In the genomic region with DNA sequence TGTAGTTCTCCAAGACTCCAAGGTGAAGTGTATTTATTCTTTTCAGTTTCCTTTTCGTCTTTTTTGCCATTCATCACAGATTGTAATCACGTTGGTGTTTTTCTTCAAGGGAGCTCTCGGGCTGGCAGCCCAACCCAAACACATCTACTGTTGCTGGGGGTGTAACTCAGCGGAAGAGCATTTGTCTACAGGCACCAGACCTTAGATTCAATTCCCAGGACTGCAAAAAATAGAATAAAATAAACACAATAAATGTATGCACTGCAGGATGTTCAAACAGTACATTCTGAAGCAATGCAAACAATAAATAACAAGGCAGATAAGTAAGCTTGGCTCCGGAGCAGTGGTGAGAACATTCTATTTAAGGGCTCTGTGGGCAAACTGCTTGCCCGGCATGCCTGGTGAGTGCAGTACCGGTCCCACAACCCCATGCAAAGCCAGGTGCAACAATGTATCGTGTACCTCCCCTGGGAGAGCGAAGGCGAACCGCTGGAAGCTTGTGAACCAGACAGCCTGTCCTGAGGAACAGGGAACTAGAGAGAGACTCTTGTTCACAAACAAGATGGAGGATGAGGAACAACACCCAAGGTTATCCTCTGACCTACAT, we compare ENCODE assay signal across 38 mouse cellular contexts. TPM values are rescaled to one million over a fixed set of nuclear protein-coding genes. Genes with fewer than 3 reads are reported as not detected.
A peak's percentile ranks its signal among the peaks of the same experiment; 100 is the strongest.
DNase-seq lines count a peak whose midpoint lies in the region; ATAC-seq and TF ChIP-seq lines count a peak whose summit lies in the region.
"Had no signal": no experiment of that assay in that cellular context is flagged by ENCODE, and none has a peak within 500 bp of the region (broad histone marks: within the 10 kb centered on the region; RNA-seq: fewer than 3 reads in every experiment).

No protein-coding gene starts in this region.

- no peak overlapping the region for H3K9ac ChIP-seq in intestine, embryonic 15.5 days
- no peak overlapping the region for H3K9ac ChIP-seq in intestine, postnatal 0 days (ENCODE audit: low read depth, low read length)
- no peak overlapping the region for H3K9ac ChIP-seq in intestine, embryonic 16.5 days (ENCODE audit: low read depth, low read length)
- H3K9ac ChIP-seq: embryonic facial prominence, embryonic 12.5 days; heart, embryonic 15.5 days; liver, embryonic 14.5 days had no signal

- 0 out of 2 replicates have a peak, but pooled peaks cover 4% of the 10 kb centered on the region for H3K4me1 ChIP-seq in intestine, embryonic 15.5 days (replicated peaks)
- H3K4me1 ChIP-seq in intestine, postnatal 0 days (replicated peaks; ENCODE audit: control insufficient read depth, insufficient read depth, low read length): no peaks in the 10 kb centered on the region
- H3K4me1 ChIP-seq in intestine, embryonic 16.5 days (ENCODE audit: control insufficient read depth, insufficient read depth, low read length): peaks cover 7% of the 10 kb centered on the region; the same call in 1 of the 2 replicates

- TF ChIP-seq CTCF in intestine, postnatal 0 days (IDR thresholded peaks at IDR 0.05; ENCODE audit: low read depth): no peak

- peak; percentile 69 for ATAC-seq in intestine, embryonic 15.5 days
- no peak for ATAC-seq in intestine, postnatal 0 days
- ATAC-seq in intestine, embryonic 16.5 days: peak; percentile 62
- ATAC-seq: forebrain, embryonic 14.5 days; hindbrain, embryonic 16.5 days had no signal

- no peak overlapping the region for H3K4me2 ChIP-seq in intestine, embryonic 15.5 days (replicated peaks)
- H3K4me2 ChIP-seq in intestine, postnatal 0 days (replicated peaks; ENCODE audit: low read depth): no peak overlapping the region
- H3K4me2 ChIP-seq in intestine, embryonic 16.5 days (ENCODE audit: low read depth, low read length): no peak overlapping the region
- H3K4me2 ChIP-seq: embryonic facial prominence, embryonic 12.5 days; heart, embryonic 15.5 days had no signal

- peak; percentile 4 for DNase-seq in lung, postnatal 36 days
- DNase-seq in lung, postnatal 10 days: no peak
- DNase-seq in testis, postnatal 14 days (ENCODE audit: low spot score): peak; percentile 88
- DNase-seq in left cerebral cortex, adult 8-10 months (ENCODE audit: low spot score in 2 of 2): no peak
- DNase-seq: adrenal gland, adult 8-10 months; cerebellum, adult 11-12 months; cerebellum, adult 9-11 months; embryo, embryonic 11 days; gastrocnemius, postnatal 25 days; heart, adult 11 months; kidney, adult 9 months; kidney, postnatal 10 days; layer of hippocampus, postnatal 36 days; liver; midbrain, embryonic 14.5 days; right cerebral cortex, postnatal 14 days; thymus, postnatal 14 days had no signal

- no peak overlapping the region for H3K4me3 ChIP-seq in intestine, embryonic 15.5 days (replicated peaks)
- no peak overlapping the region for H3K4me3 ChIP-seq in intestine, postnatal 0 days (ENCODE audit: low read depth, low read length)
- no peak overlapping the region for H3K4me3 ChIP-seq in intestine, embryonic 16.5 days (ENCODE audit: low read length)
- H3K4me3 ChIP-seq: embryonic facial prominence, embryonic 12.5 days; heart, embryonic 10.5 days; heart, embryonic 15.5 days had no signal

- WGBS in intestine, embryonic 15.5 days: 36% methylated on average over 11 of the region's 11 CpGs
- WGBS in intestine, postnatal 0 days: 37% methylated on average over 11 of the region's 11 CpGs
- WGBS in intestine, embryonic 16.5 days: 45% methylated on average over 11 of the region's 11 CpGs

- H3K27me3 ChIP-seq in intestine, embryonic 15.5 days (replicated peaks): no peaks in the 10 kb centered on the region
- no peaks in the 10 kb centered on the region for H3K27me3 ChIP-seq in intestine, postnatal 0 days (replicated peaks; ENCODE audit: control insufficient read depth, insufficient read depth, low read length)
- H3K27me3 ChIP-seq in intestine, embryonic 16.5 days (replicated peaks; ENCODE audit: control insufficient read depth, insufficient read depth, low read length): no peaks in the 10 kb centered on the region
- H3K27me3 ChIP-seq: embryonic facial prominence, embryonic 12.5 days; heart, embryonic 15.5 days had no signal

- no peaks in the 10 kb centered on the region for H3K9me3 ChIP-seq in intestine, embryonic 15.5 days
- no peaks in the 10 kb centered on the region for H3K9me3 ChIP-seq in intestine, postnatal 0 days (ENCODE audit: control insufficient read depth)
- no peaks in the 10 kb centered on the region for H3K9me3 ChIP-seq in intestine, embryonic 16.5 days (ENCODE audit: control insufficient read depth, low read length)
- H3K9me3 ChIP-seq: embryonic facial prominence, embryonic 12.5 days; G1E; heart, embryonic 15.5 days had no signal

- no peak overlapping the region for H3K27ac ChIP-seq in intestine, embryonic 15.5 days
- no peak overlapping the region for H3K27ac ChIP-seq in intestine, postnatal 0 days (ENCODE audit: low read depth, low read length)
- H3K27ac ChIP-seq in intestine, embryonic 16.5 days (ENCODE audit: low read length): no peak overlapping the region
- H3K27ac ChIP-seq: embryonic facial prominence, embryonic 12.5 days; heart, embryonic 10.5 days; heart, embryonic 15.5 days; liver, embryonic 14.5 days; macrophage had no signal

- H3K36me3 ChIP-seq in intestine, embryonic 15.5 days: no peaks in the 10 kb centered on the region
- no peaks in the 10 kb centered on the region for H3K36me3 ChIP-seq in intestine, postnatal 0 days (ENCODE audit: control insufficient read depth, insufficient read depth)
- no peaks in the 10 kb centered on the region for H3K36me3 ChIP-seq in intestine, embryonic 16.5 days (ENCODE audit: control insufficient read depth, insufficient read depth, low read length)
- H3K36me3 ChIP-seq: embryonic facial prominence, embryonic 12.5 days; G1E; heart, embryonic 10.5 days; heart, embryonic 15.5 days had no signal

RNA-seq across cellular contexts. Expression of a gene that starts 3.1 kb away (rescaled TPM):
- polyA plus RNA-seq in intestine, embryonic 15.5 days (2015; fragmentation: Nextera tagmentation; extraction: Ambion mirVana): not detected in 2 replicates
- not detected in 2 replicates for polyA plus RNA-seq in intestine, postnatal 0 days (2015; fragmentation: Nextera tagmentation; extraction: Ambion mirVana)
- polyA plus RNA-seq in intestine, embryonic 16.5 days (2015; fragmentation: Nextera tagmentation; extraction: Ambion mirVana): not detected in 2 replicates
- not detected for total RNA-seq in left cerebral cortex, adult 8-10 months (2022)
- total RNA-seq: G1E; gastrocnemius, postnatal 25 days; heart, postnatal 25 days; layer of hippocampus, postnatal 36 days; left cerebral cortex, postnatal 14 days; monocyte, adult 5-6 weeks had no signal
- polyA plus RNA-seq: embryonic facial prominence, embryonic 12.5 days; forebrain, embryonic 14.5 days; G1E; heart, embryonic 10.5 days; heart, embryonic 15.5 days; hindbrain, embryonic 11.5 days; hindbrain, embryonic 16.5 days; intestine, embryonic 14.5 days; large intestine, adult 2 months; limb, embryonic 11.5 days; liver, embryonic 14.5 days; macrophage; midbrain, embryonic 14.5 days; neural tube, embryonic 14.5 days; small intestine, adult 2 months; urinary bladder, adult 2 months had no signal

RNA-seq across cellular contexts. Expression of a gene that starts 15.0 kb away (rescaled TPM):
- polyA plus RNA-seq in intestine, embryonic 15.5 days (2015; fragmentation: Nextera tagmentation; extraction: Ambion mirVana): 13.3 and 14.5 TPM in 2 replicates
- polyA plus RNA-seq in intestine, postnatal 0 days (2015; fragmentation: Nextera tagmentation; extraction: Ambion mirVana): 13.5 and 14.9 TPM in 2 replicates
- polyA plus RNA-seq in intestine, embryonic 16.5 days (2015; fragmentation: Nextera tagmentation; extraction: Ambion mirVana): 16.2 and 19.6 TPM in 2 replicates
- total RNA-seq in left cerebral cortex, adult 8-10 months (2022): 100 to 1,000 TPM; 117 to 139 (median 129) TPM

Comparison
In these comparisons a context has a peak if more than half of its experiments do, and no peak if none do; other contexts are left out.
1. DNase-seq: peak in lung, postnatal 36 days (single experiment) and testis, postnatal 14 days (single experiment); none in lung, postnatal 10 days (single experiment) and left cerebral cortex, adult 8-10 months (0 of 2).